Mouse (Mus musculus) forelimb bud, embryonic 11.5 days (tissue): ENCODE measurements at regions not wholly inside any gene's neighbourhood (a gene's known extent, or its start where the extent isn't known, plus 50 kb on each side); places are given as distances from the start of the nearest gene placed in this dataset.

Source experiments
- DNase-seq: peaks from one replicate; pipeline ENCODE4 v3.0.0-alpha.2; 2012; ENCODE audit warnings: low read depth, low spot score

- DNase-seq = no peak
Observed at GRCm38 (mm10) chr9:31794911-31795310, 118.4 kb downstream of the Barx2 start.

- no peak for DNase-seq
Observed at GRCm38 (mm10) chr9:31775956-31776355, 137.3 kb downstream of the Barx2 start.

GRCm38 (mm10) chr9:31765401-31765800 is 147.9 kb downstream of the Barx2 start:
- DNase-seq = no peak

- DNase-seq = no peak
Observed at GRCm38 (mm10) chr9:31757894-31758561, 155.2 kb downstream of the Barx2 start.

- DNase-seq = no peak
Observed at GRCm38 (mm10) chr9:31730443-31730842, 182.8 kb downstream of the Barx2 start.

- no peak for DNase-seq
Observed at GRCm38 (mm10) chr9:31719309-31719708, 194.0 kb downstream of the Barx2 start.

- no peak for DNase-seq
Observed at GRCm38 (mm10) chr9:31710022-31710421, 203.2 kb downstream of the Barx2 start.

- no peak for DNase-seq
Observed at GRCm38 (mm10) chr9:31706688-31707087, 206.6 kb downstream of the Barx2 start.

GRCm38 (mm10) chr9:31690921-31691475 is 222.3 kb downstream of the Barx2 start:
- no peak for DNase-seq

GRCm38 (mm10) chr9:31688398-31688705 is 224.1 kb upstream of the Tmem45b start:
- DNase-seq = peak; percentile 38

GRCm38 (mm10) chr9:31687686-31688397 is 223.6 kb upstream of the Tmem45b start:
- peak; percentile 43 for DNase-seq

- no peak for DNase-seq
Observed at GRCm38 (mm10) chr9:31686466-31686865, 222.2 kb upstream of the Tmem45b start.

- no peak for DNase-seq
Observed at GRCm38 (mm10) chr9:31684812-31685188, 220.5 kb upstream of the Tmem45b start.

- no peak for DNase-seq
Observed at GRCm38 (mm10) chr9:31684099-31684811, 220.0 kb upstream of the Tmem45b start.

- peak; percentile 49 for DNase-seq
Observed at GRCm38 (mm10) chr9:31683302-31684081, 219.2 kb upstream of the Tmem45b start.

- no peak for DNase-seq
Observed at GRCm38 (mm10) chr9:31682893-31683292, 218.6 kb upstream of the Tmem45b start.

GRCm38 (mm10) chr9:31677150-31677549 is 212.9 kb upstream of the Tmem45b start:
- no peak for DNase-seq

- no peak for DNase-seq
Observed at GRCm38 (mm10) chr9:31659026-31659425, 194.8 kb upstream of the Tmem45b start.

GRCm38 (mm10) chr9:31657612-31658011 is 193.3 kb upstream of the Tmem45b start:
- no peak for DNase-seq

GRCm38 (mm10) chr9:31656676-31657075 is 192.4 kb upstream of the Tmem45b start:
- DNase-seq = no peak

- no peak for DNase-seq
Observed at GRCm38 (mm10) chr9:31654747-31655146, 190.5 kb upstream of the Tmem45b start.

GRCm38 (mm10) chr9:31654213-31654612 is 190.0 kb upstream of the Tmem45b start:
- DNase-seq = no peak
